Mouse (Mus musculus): ENCODE results near the gene Gata3.

DNA sequence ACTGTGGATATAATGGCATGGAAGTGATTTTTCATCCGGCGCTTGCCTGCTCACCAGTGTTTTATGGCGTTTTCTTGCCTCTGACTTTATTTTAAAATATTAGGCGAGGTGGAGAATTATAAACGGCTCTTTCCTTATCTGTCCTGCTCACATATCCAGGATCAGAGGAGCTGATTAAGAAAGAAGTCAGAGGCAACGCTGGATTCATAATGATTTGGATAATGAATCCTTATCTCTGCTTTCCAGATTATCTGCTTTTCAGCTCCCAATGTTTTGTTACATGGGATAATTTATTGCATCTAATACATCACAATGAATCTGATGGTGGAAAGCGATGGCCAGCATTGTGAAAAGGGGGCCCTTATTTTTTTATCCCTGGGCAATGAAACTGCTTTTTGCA is 2.7 kb upstream of the Gata3 start:
- TF ChIP-seq CTCF (IDR thresholded peaks at IDR 0.05; ENCODE audit: low read depth): no peak
- no peak for TF ChIP-seq EP300 (IDR thresholded peaks at IDR 0.05; ENCODE audit: low read depth)

Measured in heart, postnatal 0 days (tissue).